Mouse (Mus musculus) hematopoietic stem cell, adult 5-6 weeks (primary cell): Measurements from ENCODE around the gene Cbx4. TPM values are rescaled to one million over a fixed set of nuclear protein-coding genes. Genes with fewer than 3 reads are reported as not detected.
"Not testable (repeated sequence)": the region's sequence is repeated elsewhere in the genome, so short reads cannot be mapped to it uniquely, and the experiment has no call there.

ENCODE experiments used
- ATAC-seq, 2 experiments: fragments of 125-278 bp in 1 of 2; replicated peaks in 1 of 2; 2 replicates each; pipeline ENCODE4 v1.8.0; 2016 to 2017; ENCODE audit warnings: inconsistent platforms in 2 of 2, mild to moderate bottlenecking in 2 of 2, moderate number of reproducible peaks in 2 of 2, low read depth in 1 of 2, moderate TSS enrichment in 1 of 2; ENCODE audit not compliant: low FRiP score in 2 of 2, poor library complexity in 2 of 2, severe bottlenecking in 2 of 2, insufficient read depth in 1 of 2, low TSS enrichment in 1 of 2
- total RNA-seq: library from RNA; stranded (forward); fragments of 172-1452, 232-1000 nt; gene quantifications from 2 replicates; pipeline ENCODE4 v1.2.3, GENCODE M21; 2017

Cbx4 gene
- total RNA-seq, 1 experiment from 2014 or later, result 19.7 TPM

DNA sequence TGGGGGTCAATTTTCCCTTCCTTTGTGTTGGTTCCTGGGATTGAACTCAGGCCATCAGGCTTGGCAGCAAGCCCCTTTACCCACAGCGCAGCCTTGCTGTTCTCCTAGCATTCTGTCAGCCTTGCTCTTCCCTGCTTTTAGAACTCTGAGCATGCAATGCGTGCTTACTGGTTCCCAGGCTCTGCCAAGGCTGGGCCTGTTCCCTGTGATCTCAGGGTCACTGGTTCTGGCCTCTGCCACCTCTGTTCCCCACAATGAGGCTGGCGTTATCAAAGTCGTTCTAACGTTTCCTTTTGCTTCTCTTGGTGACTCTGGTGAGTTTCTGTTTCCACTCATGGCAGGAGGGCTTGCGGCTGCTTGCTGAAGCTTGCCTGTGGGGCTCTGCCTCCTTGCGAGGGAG lies 31.9 kb upstream of the Cbx4 start:
- peak in 1 of 2 experiments; percentile 13; a peak in 1 of 4 replicates for ATAC-seq

DNA sequence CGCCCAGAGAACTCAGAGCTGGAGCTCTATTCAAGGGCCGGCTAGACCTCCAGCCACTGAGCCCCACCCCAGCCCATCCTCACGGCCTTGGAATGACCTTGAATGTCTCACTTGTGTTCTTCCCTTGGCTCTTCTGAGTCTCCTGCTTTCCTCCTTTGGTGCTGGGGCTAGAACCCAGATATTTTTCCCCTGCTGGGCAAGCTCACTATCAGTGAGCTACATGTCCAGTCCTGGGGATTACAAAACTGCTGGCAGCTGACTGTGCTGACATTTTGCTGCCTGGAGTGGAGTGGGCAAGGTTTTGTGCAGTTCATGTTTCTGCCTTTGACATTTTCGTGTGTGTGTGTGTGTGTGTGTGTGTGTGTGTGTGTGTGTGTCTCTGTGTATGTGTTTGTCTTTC lies 31.0 kb upstream of the Cbx4 start:
- ATAC-seq, result no peak

DNA sequence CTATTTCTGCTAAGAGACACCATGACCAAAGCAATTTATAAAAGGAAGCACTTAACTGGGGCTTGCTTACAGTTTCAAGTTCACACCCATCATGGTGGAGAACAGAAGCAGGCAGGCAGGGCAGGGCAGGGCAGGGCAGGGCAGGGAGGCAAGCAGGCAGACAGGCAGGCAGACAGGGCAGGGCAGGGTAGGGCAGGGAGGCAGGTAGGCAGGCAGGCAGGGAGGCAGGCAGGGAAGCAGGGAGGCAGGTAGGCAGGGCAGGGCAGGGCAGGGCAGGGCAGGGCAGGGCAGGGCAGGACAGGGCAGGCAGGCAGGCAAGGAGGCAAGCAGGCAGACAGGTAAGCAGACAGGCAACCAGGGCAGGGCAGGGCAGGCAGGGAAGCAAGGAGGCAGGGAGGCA lies 26.7 kb upstream of the Cbx4 start:
- ATAC-seq, result no peak

DNA sequence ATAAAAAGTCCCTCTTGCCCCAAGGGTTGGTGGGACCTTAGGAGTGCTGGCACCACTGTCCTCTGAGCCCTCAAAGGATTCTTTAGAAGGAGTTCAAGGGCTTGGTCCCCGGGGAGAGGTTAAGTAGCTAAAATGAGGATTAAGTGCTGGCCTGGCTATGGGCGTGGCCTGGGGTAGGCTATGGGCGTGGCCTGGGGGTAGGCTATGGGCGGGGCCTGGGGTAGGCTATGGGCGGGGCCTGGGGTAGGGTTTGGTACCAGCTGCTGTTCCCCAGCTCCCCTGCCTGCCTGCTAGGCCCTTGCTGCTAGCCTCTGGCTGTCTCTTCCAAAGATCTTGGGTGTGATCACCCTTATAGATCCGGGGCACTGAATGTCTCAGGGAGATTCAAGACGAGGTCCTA lies 25.3 kb upstream of the Cbx4 start:
- ATAC-seq, result peak in 1 of 2 experiments; percentile 39; a peak in 2 of 4 replicates

DNA sequence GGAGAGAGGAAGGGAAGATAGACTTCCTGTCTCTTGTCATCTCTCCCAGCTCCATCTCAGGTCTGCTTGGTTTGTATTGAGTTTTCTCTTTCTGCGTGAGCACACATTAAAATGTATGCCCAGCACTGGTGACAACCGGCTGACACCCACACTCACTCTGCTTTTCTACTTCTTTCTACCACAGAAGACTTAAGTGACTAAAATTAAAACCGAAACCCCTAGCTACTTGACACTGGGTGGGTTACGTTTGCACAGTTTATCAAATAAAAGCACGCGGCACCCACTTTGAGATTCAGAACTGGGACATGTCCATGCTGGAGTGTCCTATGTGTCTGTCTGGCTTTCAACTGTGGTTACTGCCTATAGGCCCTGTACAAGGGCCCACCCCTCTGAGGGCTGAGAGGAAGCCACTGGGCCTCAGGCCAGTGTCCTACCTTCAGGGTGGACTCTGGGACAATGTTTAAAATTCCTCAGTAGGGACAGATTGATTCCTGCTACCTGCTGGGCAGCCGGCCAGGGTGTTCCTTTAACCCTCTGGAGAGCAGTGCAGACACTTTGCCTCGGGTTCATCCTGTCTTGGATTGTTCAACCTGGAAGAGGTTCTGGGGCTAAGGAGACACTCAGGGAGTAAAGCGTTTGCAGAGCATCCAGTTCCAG lies 23.5 kb upstream of the Cbx4 start:
- no peak for ATAC-seq

DNA sequence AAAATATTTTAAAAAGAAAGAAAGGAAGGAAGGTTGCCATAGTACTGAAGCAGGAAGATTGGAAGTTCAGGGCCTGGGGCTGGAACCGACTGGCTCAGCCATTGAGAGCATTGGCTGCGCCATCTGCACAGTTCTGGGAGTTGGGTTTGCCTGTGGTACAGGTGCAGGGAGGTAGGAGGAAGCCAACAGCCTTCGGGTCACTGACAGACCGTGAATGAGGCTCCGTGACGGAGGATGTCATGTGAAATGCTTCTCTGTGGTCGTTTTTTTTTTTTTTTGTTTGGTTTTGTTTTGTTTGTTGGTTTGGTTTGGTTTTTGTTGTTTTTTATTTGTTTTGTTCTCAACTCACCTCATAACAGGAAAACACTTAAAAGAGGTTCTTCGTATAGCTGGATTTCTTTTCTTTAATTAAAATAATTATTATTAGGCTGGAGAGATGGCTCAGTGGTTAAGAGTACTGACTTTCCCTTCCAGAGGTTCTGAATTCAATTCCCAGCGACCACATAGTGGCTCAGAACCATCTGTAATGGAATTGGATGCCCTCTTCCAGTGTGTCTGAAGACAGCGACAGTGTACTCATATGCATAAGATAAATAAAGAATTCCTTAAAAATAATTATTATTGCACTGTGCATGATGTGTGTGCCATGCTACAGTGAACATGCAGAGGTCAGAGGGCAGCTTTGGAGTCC lies 22.7 kb upstream of the Cbx4 start:
- ATAC-seq, result no peak

DNA sequence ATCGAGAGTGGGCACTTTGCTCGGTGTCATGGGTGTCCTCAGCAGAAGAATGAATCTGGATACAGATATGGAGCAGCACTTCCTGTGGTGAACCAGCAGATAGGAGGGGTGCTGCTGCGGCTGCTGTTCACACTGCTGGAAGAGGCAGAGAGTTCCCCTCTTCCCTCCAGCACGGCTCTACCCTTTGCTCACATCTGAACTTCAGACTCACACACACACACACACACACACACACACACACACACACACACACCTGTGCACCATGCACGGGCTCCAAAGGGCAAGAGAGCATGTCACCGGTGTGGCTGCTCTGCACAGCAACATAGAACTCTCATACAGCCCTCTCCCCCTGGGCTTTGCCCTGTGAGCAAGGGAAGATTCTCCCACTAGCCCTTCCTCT lies 20.3 kb upstream of the Cbx4 start:
- peak; percentile 70 to 78 for ATAC-seq

DNA sequence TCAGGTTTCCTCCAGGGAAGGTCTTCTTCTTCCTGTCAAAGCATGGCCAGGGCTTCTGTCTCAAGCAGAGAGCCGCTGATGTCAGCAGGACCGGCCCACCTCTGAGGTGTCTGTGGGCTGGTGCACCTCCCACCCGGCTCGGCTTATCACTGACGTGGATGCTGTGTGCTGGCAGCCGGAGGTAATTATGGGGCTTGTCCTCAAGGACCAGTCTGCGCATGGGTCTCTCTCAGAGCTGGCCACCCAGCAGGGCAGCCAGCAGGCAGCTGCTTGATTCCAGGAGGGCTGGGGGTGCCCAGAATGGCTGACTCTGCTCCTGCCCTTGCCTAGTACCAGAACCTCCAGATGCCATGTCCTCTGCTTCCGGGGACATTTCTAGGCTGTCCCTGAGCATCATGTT lies 19.7 kb upstream of the Cbx4 start:
- ATAC-seq, result 0 out of 4 replicates have a peak, but pooled peaks have one; percentile 25 to 38

DNA sequence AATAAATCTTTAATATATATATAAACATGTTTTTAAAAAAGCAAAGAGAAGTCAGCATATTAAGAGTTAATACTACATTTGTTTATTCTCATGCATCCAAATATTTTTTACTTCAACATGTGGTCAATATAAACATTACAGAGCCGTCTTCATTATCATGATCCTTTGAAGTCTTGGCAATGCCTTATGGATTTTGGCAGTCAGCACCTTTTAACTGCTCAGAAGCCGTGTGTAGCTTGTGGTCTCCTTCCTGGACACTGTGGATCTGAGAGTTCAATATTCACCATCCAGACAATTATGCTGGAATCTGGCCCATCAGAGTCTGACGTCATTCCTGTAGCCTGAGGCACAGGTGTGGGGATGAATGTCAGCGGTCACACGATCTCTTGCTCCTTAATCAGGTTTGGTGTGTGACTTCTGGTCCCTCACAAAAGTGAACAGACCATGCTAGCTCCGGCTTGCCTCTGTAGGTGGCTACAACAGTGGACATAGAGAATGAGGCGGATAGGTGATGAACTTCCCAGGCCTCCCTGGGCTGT lies 19.1 kb upstream of the Cbx4 start:
- ATAC-seq, result no peak

DNA sequence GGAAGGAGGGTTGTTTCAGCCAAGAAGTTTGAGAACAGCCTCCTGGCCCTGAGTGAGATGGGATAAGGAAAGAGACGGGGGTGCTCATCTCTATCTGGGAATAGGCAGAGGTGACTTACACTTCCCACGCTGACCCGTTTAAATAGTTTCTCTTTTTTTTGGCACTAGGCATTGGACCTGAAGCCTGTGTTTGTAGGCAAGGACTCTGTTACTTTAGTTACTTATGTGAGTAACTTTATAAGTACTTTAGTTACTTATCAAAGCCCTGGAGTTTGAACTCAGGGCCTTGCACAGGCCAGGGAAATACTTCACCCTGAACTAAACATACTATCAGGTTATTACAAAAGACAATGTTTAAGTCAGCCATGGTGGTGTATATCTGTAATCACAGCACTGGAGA lies 18.0 kb upstream of the Cbx4 start:
- ATAC-seq, result no peak

DNA sequence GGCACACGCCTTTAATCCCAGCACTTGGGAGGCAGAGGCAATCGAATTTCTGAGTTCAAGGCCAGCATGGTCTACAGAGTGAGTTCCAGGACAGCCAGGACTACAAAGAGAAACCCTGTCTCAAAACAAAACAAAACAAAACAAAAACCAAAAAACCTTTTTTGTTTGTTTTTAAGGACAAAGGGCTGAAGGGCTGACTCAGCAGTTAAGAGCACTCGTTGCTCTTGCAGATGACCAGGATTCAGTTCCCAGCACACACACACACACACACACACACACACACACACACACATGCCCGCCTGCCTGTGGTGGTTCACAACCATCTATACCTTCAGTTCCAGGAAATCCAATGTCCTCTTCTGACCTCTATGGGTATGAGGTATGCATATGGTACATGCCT lies 14.3 kb upstream of the Cbx4 start:
- ATAC-seq, result not testable (repeated sequence)

DNA sequence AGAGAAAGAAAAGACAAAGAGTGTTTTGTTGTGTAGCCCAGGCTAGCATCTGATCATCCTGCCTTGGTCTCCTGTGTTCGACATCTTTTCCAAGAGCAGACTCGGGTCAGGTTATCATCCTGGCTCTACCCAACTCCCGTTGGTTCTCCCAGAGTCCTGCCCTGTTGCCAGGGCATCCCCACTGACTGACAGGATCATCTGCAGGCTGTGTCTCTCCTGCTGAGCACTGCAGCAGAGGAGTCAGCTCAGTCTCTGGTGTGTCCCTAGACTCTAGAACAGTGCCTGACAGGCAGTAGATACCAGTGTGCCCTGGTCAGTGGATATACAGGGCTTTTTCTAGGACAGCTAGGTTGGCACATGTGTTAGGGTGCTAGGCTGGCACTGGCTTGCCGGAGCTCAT lies 12.2 kb upstream of the Cbx4 start:
- no peak for ATAC-seq

DNA sequence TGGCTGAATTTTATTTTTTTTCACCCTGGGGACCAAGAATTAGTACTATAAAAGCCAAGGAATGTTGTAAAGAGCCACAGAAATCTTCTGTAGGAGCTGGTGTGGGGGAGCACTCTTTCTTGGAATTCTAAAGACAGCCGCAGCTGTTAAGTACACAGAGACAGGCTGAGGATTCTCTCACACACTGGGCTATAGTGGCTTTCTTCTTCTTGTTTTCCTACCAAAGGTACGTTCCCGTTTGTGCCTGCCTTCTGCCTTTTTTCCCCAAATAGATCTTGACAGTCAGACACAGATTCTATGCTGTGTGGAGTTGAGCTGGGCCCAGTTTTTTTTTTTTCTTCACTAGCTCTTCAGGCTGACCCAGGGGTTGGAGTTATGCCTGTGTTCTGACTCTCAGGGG lies 9.4 kb upstream of the Cbx4 start:
- ATAC-seq, result no peak

DNA sequence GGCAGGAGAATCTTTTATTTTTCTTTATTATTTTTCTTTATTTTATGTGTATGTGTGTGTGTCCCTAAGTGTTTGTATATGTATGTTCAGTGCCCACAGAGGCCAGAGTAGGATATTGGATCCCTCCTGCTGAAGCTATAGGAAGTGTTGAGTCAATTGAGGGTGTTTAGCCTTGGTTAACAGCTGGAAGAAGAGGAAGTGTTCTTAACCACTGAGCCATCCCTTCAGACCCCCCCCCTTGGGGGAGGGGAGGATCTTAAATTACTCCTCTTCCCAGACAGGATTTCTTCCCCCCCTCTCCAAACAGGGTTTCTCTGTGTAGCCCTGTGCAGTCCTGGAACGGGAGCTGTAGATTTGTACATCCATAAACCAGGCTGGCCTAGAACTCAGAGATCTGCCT lies 7.3 kb upstream of the Cbx4 start:
- no peak for ATAC-seq

DNA sequence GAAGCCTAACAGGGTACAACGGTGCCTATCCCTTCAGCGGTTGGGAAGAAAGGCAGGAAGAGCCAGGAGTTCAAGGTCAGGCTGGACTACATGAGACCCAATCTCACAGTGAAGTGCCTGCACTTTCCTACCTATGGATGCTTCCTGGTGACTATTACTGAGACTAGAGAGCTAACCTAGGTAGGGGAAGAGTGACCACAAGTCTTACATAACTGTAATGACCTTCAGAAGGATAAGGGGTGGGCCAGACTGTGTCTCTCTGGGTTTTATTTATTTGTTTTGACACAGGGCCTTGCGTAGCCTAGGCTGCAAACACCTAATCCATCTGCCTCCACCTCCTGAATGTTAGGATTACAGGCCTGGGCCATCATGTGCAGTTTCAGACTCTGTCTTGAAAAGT lies 6.3 kb upstream of the Cbx4 start:
- ATAC-seq, result no peak

DNA sequence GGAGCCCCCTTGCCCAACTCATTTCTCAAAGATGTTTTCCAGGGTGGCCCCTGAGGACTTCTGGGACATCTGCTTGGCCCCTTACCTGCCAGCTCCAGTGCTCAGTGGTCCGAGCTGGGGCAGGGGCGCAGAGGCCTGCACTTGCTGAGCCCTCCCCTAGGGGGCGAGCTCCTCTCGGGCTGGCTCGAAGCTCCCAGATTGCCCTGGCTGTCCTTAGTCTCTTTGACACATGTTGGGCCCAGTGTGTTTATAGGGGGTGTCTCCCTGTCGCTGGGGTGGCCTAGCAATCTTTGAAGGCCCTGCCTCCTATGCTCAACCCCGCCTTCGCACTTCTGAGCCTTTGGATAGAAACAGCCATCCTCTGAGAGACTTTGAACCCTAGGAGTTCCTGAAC lies 5.6 kb upstream of the Cbx4 start:
- ATAC-seq, result peak; percentile 54 to 78

DNA sequence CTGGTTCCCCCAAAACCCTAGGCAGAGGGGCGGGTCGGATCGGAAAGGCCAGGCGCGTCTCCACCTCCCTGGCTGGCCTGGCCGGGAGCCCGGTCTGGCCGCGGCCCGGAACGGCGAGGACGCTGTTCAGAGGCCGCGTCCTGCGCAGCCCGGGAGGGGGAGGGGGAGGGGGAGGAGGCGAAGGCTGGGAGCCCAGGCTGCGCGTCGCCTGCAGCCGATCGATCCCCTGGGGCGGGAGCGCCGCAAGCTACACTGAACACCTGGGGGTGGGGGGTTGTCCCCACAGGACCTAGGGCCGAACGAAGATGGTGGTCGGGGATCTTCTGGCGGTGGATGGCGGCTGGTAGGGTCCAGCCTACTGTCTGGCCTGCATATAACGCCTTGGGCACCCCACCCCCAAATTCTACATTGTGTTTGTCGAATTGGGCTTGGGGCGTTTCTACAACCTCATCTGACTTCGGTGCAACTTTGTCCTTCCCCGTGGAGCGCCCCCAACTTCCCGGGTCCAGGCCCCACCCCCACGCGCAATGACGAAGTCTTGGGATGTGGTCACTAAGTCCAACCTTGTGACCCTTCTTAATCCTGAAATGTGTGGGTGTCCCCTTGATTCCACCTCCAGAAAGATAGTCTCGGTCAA lies 5.1 kb upstream of the Cbx4 start:
- no peak for ATAC-seq
